ENCODE assay signal across 1 mouse cellular context in the genomic region with DNA sequence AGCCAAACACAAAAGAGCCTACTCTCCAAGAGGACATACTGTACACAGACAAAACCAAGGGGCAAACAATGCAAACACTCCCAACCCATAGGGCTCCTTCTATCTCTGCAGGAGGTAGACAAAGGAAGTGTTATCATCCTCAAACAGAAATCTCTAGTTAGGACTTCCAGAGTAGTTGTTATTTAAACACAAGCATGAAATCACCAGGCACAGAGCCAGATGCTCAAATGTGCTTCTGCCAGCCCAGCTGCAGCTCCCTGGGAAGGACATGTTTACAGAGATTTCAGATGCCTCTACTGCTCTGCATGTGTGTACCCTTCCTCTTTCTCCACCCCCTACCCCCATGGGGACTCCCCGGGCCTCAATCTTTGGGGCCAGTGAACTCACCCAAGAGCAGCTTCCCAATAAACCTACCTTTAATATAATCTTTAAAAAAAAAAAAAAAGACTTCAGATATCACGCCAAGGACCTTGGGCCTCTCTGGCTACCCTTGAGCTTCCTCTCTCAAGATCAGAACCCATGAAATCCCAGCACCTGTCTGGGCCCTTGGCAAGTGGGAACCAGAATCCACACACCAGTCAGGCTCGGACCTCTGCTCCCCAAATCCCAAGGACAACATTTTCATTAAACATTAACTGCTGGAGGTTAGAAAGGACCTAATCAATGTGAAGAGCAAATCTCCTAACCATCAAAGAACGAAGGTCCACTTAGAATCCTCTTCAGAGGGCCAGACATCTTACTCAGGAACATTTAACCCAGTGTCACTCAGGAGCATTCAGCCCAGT.
A peak's percentile ranks its signal among the peaks of the same experiment; 100 is the strongest.
TF ChIP-seq lines count a peak whose summit lies in the region.

No protein-coding gene starts in this region.

TF ChIP-seq in MEL, 35 proteins besides CTCF, POLR2A, EP300 and RAD21 (continued from another document):
- TF ChIP-seq MAX (IDR thresholded peaks at IDR 0.05; ENCODE audit: low read length), result peak; percentile 37; the same call in 1 of the 2 replicates
- TF ChIP-seq TBP (IDR thresholded peaks at IDR 0.05; ENCODE audit: low read depth, low read length), result no peak
- peak; percentile 82; the same call in 1 of the 2 replicates for TF ChIP-seq SIN3A (IDR thresholded peaks at IDR 0.05; ENCODE audit: low read length)
- TF ChIP-seq E2F4 (IDR thresholded peaks at IDR 0.05; ENCODE audit: borderline replicate concordance, low read depth, low read length), result no peak
- peak; percentile 49; the same call in 1 of the 2 replicates for TF ChIP-seq ZNF384 (IDR thresholded peaks at IDR 0.05; ENCODE audit: low read depth, low read length)
- TF ChIP-seq MEF2A (IDR thresholded peaks at IDR 0.05; ENCODE audit: extremely low read depth, insufficient replicate concordance, low read depth, low read length, poor library complexity, severe bottlenecking), result no peak
- no peak for TF ChIP-seq POLR2AphosphoS2 (IDR thresholded peaks at IDR 0.05; ENCODE audit: low read length)
- TF ChIP-seq ZC3H11A (IDR thresholded peaks at IDR 0.05; ENCODE audit: low read depth, low read length), result no peak
- TF ChIP-seq TCF12 (IDR thresholded peaks at IDR 0.05; ENCODE audit: low read depth, low read length), result peak; percentile 76
- no peak for TF ChIP-seq USF1 (IDR thresholded peaks at IDR 0.05; ENCODE audit: low read depth, low read length)
- TF ChIP-seq GATA1 (IDR thresholded peaks at IDR 0.05; ENCODE audit: low read depth, low read length), result peak; percentile 87
- peak; percentile 86 for TF ChIP-seq TAL1 (IDR thresholded peaks at IDR 0.05; ENCODE audit: low read length)
- TF ChIP-seq CHD2 (IDR thresholded peaks at IDR 0.05; ENCODE audit: low read length), result no peak
- no peak for TF ChIP-seq NRF1 (IDR thresholded peaks at IDR 0.05; ENCODE audit: insufficient read depth, low read depth, low read length, poor library complexity, severe bottlenecking)
- TF ChIP-seq MXI1 (IDR thresholded peaks at IDR 0.05; ENCODE audit: low read depth, low read length), result peak; percentile 72
- no peak for TF ChIP-seq HCFC1 (IDR thresholded peaks at IDR 0.05; ENCODE audit: low read depth, low read length)
- TF ChIP-seq ETS1 (IDR thresholded peaks at IDR 0.05; ENCODE audit: low read depth, low read length), result peak; percentile 91
- peak; percentile 95 for TF ChIP-seq RCOR1 (IDR thresholded peaks at IDR 0.05; ENCODE audit: low read depth, low read length)
